Mouse (Mus musculus) CH12.LX (cell line): ENCODE data around the gene Fn3k.

ENCODE experiments used
- BHLHE40 ChIP-seq: IDR thresholded peaks from 2 replicates; pipeline ENCODE4 v1.6.1; 2011; ENCODE audit warnings: mild to moderate bottlenecking, low read depth, low read length, improper control_type of control experiment
- CTCF ChIP-seq, 2 experiments: IDR thresholded peaks in 1 of 2; conservative IDR thresholded peaks in 1 of 2; 2 replicates each; pipeline ENCODE4 v1.5.1; 2011 to 2012; ENCODE audit warnings: low read depth in 2 of 2, low read length in 2 of 2, improper control_type of control experiment in 1 of 2, inconsistent platforms in 1 of 2, mild to moderate bottlenecking in 1 of 2, moderate library complexity in 1 of 2
- E2F4 ChIP-seq: IDR thresholded peaks from 2 replicates; pipeline ENCODE4 v1.6.1; 2011; ENCODE audit warnings: low read depth, low read length, improper control_type of control experiment; ENCODE audit not compliant: insufficient replicate concordance
- NRF1 ChIP-seq: IDR thresholded peaks from 2 replicates; pipeline ENCODE4 v1.6.1; 2014; ENCODE audit warnings: low read depth, mild to moderate bottlenecking, inconsistent platforms, low read length, improper control_type of control experiment, moderate library complexity
- TBP ChIP-seq: conservative IDR thresholded peaks from 2 replicates; pipeline ENCODE4 v1.6.1; 2011; ENCODE audit warnings: low read depth, low read length, improper control_type of control experiment

GRCm38 (mm10) chr11:121451216-121451726, 16.6 kb downstream of the Fn3k start:
- TF ChIP-seq TBP (no peak), CTCF (conservative IDR thresholded peaks at IDR 0.05 in 1 of 2, IDR thresholded peaks at IDR 0.05 in 1 of 2; ENCODE audit: low read depth in 2 of 2, low read length in 2 of 2) (no peak), NRF1 (no peak), E2F4 (no peak), BHLHE40 (no peak)
